Mouse (Mus musculus) midbrain, embryonic 12.5 days (tissue): Measurements from ENCODE around the gene Capns1. TPM values are rescaled to one million over a fixed set of nuclear protein-coding genes. Genes with fewer than 3 reads are reported as not detected.

Source experiments
- ATAC-seq: fragments of 200-750 bp; cut with Nextera tagmentation; 2 replicates; pipeline ENCODE4 v1.8.0; 2017; ENCODE audit warnings: low read depth, moderate TSS enrichment, moderate library complexity; ENCODE audit not compliant: low FRiP score
- H3K27ac ChIP-seq: fragments of 300-500 bp; sonication (generic); replicated peaks from 2 replicates; pipeline ENCODE4 v1.5.1; 2016; ENCODE audit warnings: mild to moderate bottlenecking
- H3K27me3 ChIP-seq: fragments of 300-500 bp; sonication (generic); 2 replicates; pipeline ENCODE4 v1.6.1; 2016; ENCODE audit warnings: mild to moderate bottlenecking
- H3K36me3 ChIP-seq: fragments of 300-500 bp; sonication (generic); 2 replicates; pipeline ENCODE4 v1.6.1; 2016
- H3K4me1 ChIP-seq: fragments of 300-500 bp; sonication (generic); 2 replicates; pipeline ENCODE4 v1.6.1; 2016
- H3K4me2 ChIP-seq: fragments of 300-500 bp; sonication (generic); replicated peaks from 2 replicates; pipeline ENCODE4 v1.6.1; 2016; ENCODE audit warnings: mild to moderate bottlenecking, moderate library complexity
- H3K4me3 ChIP-seq: fragments of 300-500 bp; sonication (generic); 2 replicates; pipeline ENCODE4 v1.5.1; 2016; ENCODE audit warnings: mild to moderate bottlenecking
- H3K9ac ChIP-seq: fragments of 300-500 bp; sonication (generic); replicated peaks from 2 replicates; pipeline ENCODE4 v1.6.1; 2016; ENCODE audit warnings: mild to moderate bottlenecking, moderate library complexity
- H3K9me3 ChIP-seq: fragments of 300-500 bp; sonication (generic); 2 replicates; pipeline ENCODE4 v1.6.1; 2016; ENCODE audit warnings: mild to moderate bottlenecking
- WGBS: fragments of 180-500 bp; shearing (Covaris S2); methylation state at CpG from one replicate; pipeline ENCODE4 v1.1.7; 2016; 5-methylcytosine and 5-hydroxymethylcytosine counted together
- polyA plus RNA-seq: library from polyadenylated mRNA; unstranded; fragments of >200 nt; fragmentation: Nextera tagmentation; extraction: Ambion mirVana; gene quantifications from 2 replicates; pipeline ENCODE4 v1.2.1, GENCODE M21; 2016

The Capns1 gene
- polyA plus RNA-seq, 1 experiment from 2014 or later: 61.6 TPM

DNA sequence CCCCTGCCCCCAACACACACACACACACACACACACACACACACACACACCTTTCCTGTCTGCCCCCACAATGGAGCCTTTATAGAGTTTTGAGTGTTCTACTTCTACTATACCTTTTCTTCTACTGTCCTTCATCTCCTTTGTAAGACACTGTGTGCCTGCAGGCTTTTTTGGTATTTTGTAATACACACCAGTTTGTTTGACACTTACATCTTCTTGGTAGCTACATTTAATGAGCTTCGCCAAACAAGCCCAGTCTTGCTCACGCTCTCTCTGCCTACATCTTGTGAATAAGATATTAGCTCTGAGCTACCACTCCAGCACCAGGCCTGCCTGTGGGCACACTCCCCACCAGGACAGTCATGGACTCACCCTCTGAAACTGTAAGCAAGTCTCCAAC is 33.9 kb downstream of the Capns1 start:
- Histone ChIP-seq H3K27ac (no peak overlapping the region), H3K4me3 (no peak overlapping the region), H3K4me1 (no peaks in the 10 kb centered on the region), H3K36me3 (peaks cover 78% of the 10 kb centered on the region), H3K9ac (no peak overlapping the region), H3K9me3 (peaks cover 79% of the 10 kb centered on the region), H3K27me3 (no peaks in the 10 kb centered on the region), H3K4me2 (no peak overlapping the region)
- no peak for ATAC-seq
- WGBS: 96% methylated on average over 2 of the region's 2 CpGs

- 99% methylated on average over 5 of the region's 5 CpGs for WGBS
- ATAC-seq: no peak
- peaks cover 94% of the 10 kb centered on the region for H3K9me3 ChIP-seq
- no peak overlapping the region for H3K4me3 ChIP-seq
- H3K4me2 ChIP-seq: no peak overlapping the region
- H3K36me3 ChIP-seq: peaks cover 95% of the 10 kb centered on the region
- H3K27ac ChIP-seq: no peak overlapping the region
- no peaks in the 10 kb centered on the region for H3K4me1 ChIP-seq
- no peak overlapping the region for H3K9ac ChIP-seq
- no peaks in the 10 kb centered on the region for H3K27me3 ChIP-seq
These were observed 35.5 kb downstream of the Capns1 start for GRCm38 (mm10) chr7:30163113-30163512.

DNA sequence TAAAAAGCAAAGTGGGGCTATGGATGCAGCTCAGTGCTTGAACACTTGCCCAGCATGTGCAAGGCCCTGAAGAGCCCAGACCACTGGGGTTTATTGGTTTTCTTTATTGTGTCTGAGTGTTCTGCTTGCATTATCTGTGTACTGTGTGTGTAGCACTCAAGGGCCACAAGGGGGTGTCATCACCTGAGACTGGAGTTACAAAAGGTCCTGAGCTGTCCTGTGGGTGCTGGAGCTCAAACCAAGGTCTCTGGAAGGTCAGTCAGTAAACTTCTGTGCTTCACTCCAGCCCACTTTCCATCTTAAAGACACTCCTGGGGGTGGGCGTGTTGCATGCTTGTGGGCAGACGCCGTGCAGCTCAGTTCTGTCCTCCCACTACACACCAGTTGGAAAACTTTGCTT is 43.1 kb downstream of the Capns1 start:
- H3K36me3 ChIP-seq: peaks cover 66% of the 10 kb centered on the region
- ATAC-seq: no peak
- H3K27me3 ChIP-seq: no peaks in the 10 kb centered on the region
- H3K9me3 ChIP-seq: peaks cover 88% of the 10 kb centered on the region
- H3K27ac ChIP-seq: no peak overlapping the region
- H3K4me3 ChIP-seq: no peak overlapping the region
- H3K4me2 ChIP-seq: no peak overlapping the region
- H3K9ac ChIP-seq: no peak overlapping the region
- H3K4me1 ChIP-seq: no peaks in the 10 kb centered on the region
- 99% methylated on average over 3 of the region's 3 CpGs for WGBS

- H3K9me3 ChIP-seq: peaks cover 90% of the 10 kb centered on the region
- peaks cover 58% of the 10 kb centered on the region for H3K36me3 ChIP-seq
- H3K27me3 ChIP-seq: no peaks in the 10 kb centered on the region
- H3K9ac ChIP-seq: no peak overlapping the region
- 95% methylated on average over 1 of the region's 1 CpGs for WGBS
- H3K4me3 ChIP-seq: no peak overlapping the region
- no peak overlapping the region for H3K4me2 ChIP-seq
- no peak overlapping the region for H3K27ac ChIP-seq
- ATAC-seq: no peak
- H3K4me1 ChIP-seq: no peaks in the 10 kb centered on the region
These were observed 44.6 kb downstream of the Capns1 start for GRCm38 (mm10) chr7:30154040-30154439.

DNA sequence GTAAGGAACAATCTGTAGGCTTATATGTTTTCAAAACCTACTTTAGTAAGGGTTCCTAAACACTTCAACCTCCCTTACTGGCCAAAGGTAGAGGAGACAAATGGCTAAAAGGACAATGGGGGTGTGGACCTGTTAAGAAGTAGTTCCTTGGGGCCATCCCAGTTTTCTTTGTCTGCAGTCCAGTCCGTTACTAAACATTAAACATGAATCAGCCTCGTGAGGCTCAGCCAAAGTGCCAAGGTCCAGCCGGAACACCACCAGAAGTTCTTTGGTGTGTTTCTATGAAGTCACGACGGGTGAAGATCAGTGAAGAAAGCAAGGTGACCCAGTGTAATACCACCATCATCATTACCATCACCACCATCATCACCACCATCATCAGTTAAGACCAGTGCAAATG is 51.6 kb downstream of the Capns1 start:
- 93% methylated on average over 5 of the region's 5 CpGs for WGBS
- H3K4me3 ChIP-seq: no peak overlapping the region
- H3K4me2 ChIP-seq: no peak overlapping the region
- no peak overlapping the region for H3K27ac ChIP-seq
- peaks cover 31% of the 10 kb centered on the region for H3K36me3 ChIP-seq
- H3K9me3 ChIP-seq: peaks cover 50% of the 10 kb centered on the region
- H3K9ac ChIP-seq: no peak overlapping the region
- H3K27me3 ChIP-seq: no peaks in the 10 kb centered on the region
- no peaks in the 10 kb centered on the region; the same call in 1 of the 2 replicates for H3K4me1 ChIP-seq
- no peak for ATAC-seq

GRCm38 (mm10) chr7:30143555-30144209 is 54.9 kb downstream of the Capns1 start:
- H3K9ac ChIP-seq: peak overlapping the region; percentile 57
- no peaks in the 10 kb centered on the region; the same call in 1 of the 2 replicates for H3K4me1 ChIP-seq
- peak overlapping the region; percentile 50 for H3K4me3 ChIP-seq
- peak; percentile 97 for ATAC-seq
- H3K27me3 ChIP-seq: no peaks in the 10 kb centered on the region
- peaks cover 19% of the 10 kb centered on the region for H3K36me3 ChIP-seq
- peak overlapping the region; percentile 84 for H3K27ac ChIP-seq
- WGBS: 2% methylated on average over 35 of the region's 35 CpGs
- H3K9me3 ChIP-seq: peaks cover 22% of the 10 kb centered on the region
- H3K4me2 ChIP-seq: peak overlapping the region; percentile 58

DNA sequence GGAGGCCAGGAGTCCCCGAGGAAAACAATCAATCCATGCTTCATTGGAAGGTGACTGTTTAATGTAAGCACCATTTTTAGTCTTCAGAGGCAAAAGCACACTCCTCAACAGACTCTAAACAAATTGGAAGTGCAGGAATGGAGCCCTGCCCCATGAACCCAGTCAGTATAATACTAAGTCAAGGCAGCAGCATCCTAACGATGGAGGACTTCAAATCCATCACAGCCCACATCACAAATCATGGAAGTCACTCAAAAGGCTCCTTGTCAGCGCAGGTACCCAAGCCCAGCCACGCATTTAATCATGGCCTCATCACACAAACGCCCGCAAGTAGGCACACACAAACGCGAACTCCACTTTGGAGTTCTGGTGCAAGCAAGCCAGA is 55.4 kb downstream of the Capns1 start:
- H3K4me3 ChIP-seq: peak overlapping the region; percentile 50
- peak overlapping the region; percentile 84; the same call in 1 of the 2 replicates for H3K27ac ChIP-seq
- H3K27me3 ChIP-seq: no peaks in the 10 kb centered on the region
- H3K9me3 ChIP-seq: peaks cover 18% of the 10 kb centered on the region
- H3K4me1 ChIP-seq: no peaks in the 10 kb centered on the region; the same call in 1 of the 2 replicates
- 19% methylated on average over 8 of the region's 8 CpGs for WGBS
- ATAC-seq: no peak; the same call in 1 of the 2 replicates
- peak overlapping the region; percentile 58 for H3K4me2 ChIP-seq
- peak overlapping the region; percentile 57 for H3K9ac ChIP-seq
- peaks cover 22% of the 10 kb centered on the region; the same call in 1 of the 2 replicates for H3K36me3 ChIP-seq

Other genes with a start within 250 kb of the Capns1 start
- gene Zfp74, start 244.7 kb downstream of the Capns1 start, polyA plus RNA-seq: 14.7 and 18.7 TPM in 2 replicates
- 14.0 and 14.1 TPM in 2 replicates for gene Zfp568, start 214.9 kb downstream of the Capns1 start, polyA plus RNA-seq
- 7.2 and 7.5 TPM in 2 replicates for gene Zfp14, start 147.4 kb downstream of the Capns1 start, polyA plus RNA-seq
- gene Zfp82, start 125.9 kb downstream of the Capns1 start, polyA plus RNA-seq: 10.4 and 11.2 TPM in 2 replicates
- 1.0 and 4.5 TPM in 2 replicates for gene Gm26920, start 108.4 kb downstream of the Capns1 start, polyA plus RNA-seq
- gene Zfp566, start 108.3 kb downstream of the Capns1 start, polyA plus RNA-seq: 13.6 and 16.3 TPM in 2 replicates
- 134 and 136 TPM in 2 replicates for gene Zfp260, start 104.0 kb downstream of the Capns1 start, polyA plus RNA-seq
- 17.0 and 18.8 TPM in 2 replicates for gene Zfp382, start 76.9 kb downstream of the Capns1 start, polyA plus RNA-seq
- gene Zfp146, start 29.1 kb downstream of the Capns1 start, polyA plus RNA-seq: 19.0 and 20.2 TPM in 2 replicates
- gene Cox7a1, start 14.7 kb downstream of the Capns1 start, polyA plus RNA-seq: 0.74 and 4.1 TPM in 2 replicates
- 151 and 156 TPM in 2 replicates for gene Polr2i, start 33.1 kb upstream of the Capns1 start, polyA plus RNA-seq
- 257 and 259 TPM in 2 replicates for gene Tbcb, start 33.5 kb upstream of the Capns1 start, polyA plus RNA-seq
- not detected in 2 replicates for gene Ovol3, start 36.9 kb upstream of the Capns1 start, polyA plus RNA-seq
- gene Thap8, start 81.3 kb upstream of the Capns1 start, polyA plus RNA-seq: 0.48 and 0.66 TPM in 2 replicates
- gene Wdr62, start 81.6 kb upstream of the Capns1 start, polyA plus RNA-seq: 11.3 and 13.4 TPM in 2 replicates
- 76.3 and 88.6 TPM in 2 replicates for gene Clip3, start 92.9 kb upstream of the Capns1 start, polyA plus RNA-seq
- gene Alkbh6, start 109.9 kb upstream of the Capns1 start, polyA plus RNA-seq: 86.9 and 92.9 TPM in 2 replicates
- 17.5 and 19.0 TPM in 2 replicates for gene Syne4, start 116.0 kb upstream of the Capns1 start, polyA plus RNA-seq
- 0.63 TPM in 1 of 2 replicates, not detected in the other for gene E130208F15Rik, start 122.9 kb upstream of the Capns1 start, polyA plus RNA-seq
- gene Sdhaf1, start 125.1 kb upstream of the Capns1 start, polyA plus RNA-seq: 22.2 and 27.4 TPM in 2 replicates
- 9.1 and 9.5 TPM in 2 replicates for gene Lrfn3, start 164.0 kb upstream of the Capns1 start, polyA plus RNA-seq
- gene Tyrobp, start 214.9 kb upstream of the Capns1 start, polyA plus RNA-seq: 18.3 and 24.4 TPM in 2 replicates
- not detected in 2 replicates for gene Hcst, start 221.0 kb upstream of the Capns1 start, polyA plus RNA-seq
- 1.4 TPM in 2 replicates for gene Nfkbid, start 222.9 kb upstream of the Capns1 start, polyA plus RNA-seq
- 301 and 324 TPM in 2 replicates for gene Aplp1, start 246.7 kb upstream of the Capns1 start, polyA plus RNA-seq